Mouse (Mus musculus): ENCODE measurements around the gene 2010300C02Rik.

DNA sequence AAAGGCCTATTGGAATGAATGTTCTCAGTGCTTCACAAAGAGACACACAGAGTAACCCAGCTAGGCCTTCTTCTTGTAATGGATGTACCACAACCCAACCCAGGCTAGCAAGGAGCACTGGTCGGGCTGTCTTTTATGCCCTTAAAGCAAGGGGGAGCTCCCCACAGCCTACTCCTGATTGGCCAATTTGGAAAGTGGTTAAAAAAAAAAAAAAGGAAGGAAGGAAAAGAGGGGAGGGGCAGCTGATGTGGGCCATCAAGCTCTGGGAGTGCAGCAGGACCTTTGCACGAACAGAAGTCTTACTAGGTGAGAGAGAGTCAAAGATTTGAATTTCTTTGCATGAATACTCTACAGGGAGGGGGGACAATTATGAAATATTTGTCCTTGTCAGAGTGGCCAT is 19.0 kb upstream of the 2010300C02Rik start:
- TF ChIP-seq CTCF (IDR thresholded peaks at IDR 0.05; ENCODE audit: low read depth, low read length) (no peak), POLR2A (IDR thresholded peaks at IDR 0.05; ENCODE audit: extremely low read depth, insufficient read depth, low read length) (no peak)

All from liver, adult 2 months (tissue).